Mouse (Mus musculus): Measurements from ENCODE around the gene Pkm. TPM values are rescaled to one million over a fixed set of nuclear protein-coding genes. Genes with fewer than 3 reads are reported as not detected.
A peak's percentile ranks its signal among the peaks of the same experiment; 100 is the strongest.

Pkm gene
- total RNA-seq (2021), result 1,000 to 10,000 TPM; 1,476 to 1,478 TPM
- long read RNA-seq, transcript Pkm-201 (11 exons, 2,432 nt), result minor isoform, 219 of 2,261 reads
- long read RNA-seq, transcript Pkm-202 (11 exons, 2,041 nt), result major isoform, 1,976 of 2,261 reads
- long read RNA-seq, partial matches to known transcripts, result 24 of 2,261 reads
- long read RNA-seq, other reads (novel, unspliced or antisense), result 42 of 2,261 reads

DNA sequence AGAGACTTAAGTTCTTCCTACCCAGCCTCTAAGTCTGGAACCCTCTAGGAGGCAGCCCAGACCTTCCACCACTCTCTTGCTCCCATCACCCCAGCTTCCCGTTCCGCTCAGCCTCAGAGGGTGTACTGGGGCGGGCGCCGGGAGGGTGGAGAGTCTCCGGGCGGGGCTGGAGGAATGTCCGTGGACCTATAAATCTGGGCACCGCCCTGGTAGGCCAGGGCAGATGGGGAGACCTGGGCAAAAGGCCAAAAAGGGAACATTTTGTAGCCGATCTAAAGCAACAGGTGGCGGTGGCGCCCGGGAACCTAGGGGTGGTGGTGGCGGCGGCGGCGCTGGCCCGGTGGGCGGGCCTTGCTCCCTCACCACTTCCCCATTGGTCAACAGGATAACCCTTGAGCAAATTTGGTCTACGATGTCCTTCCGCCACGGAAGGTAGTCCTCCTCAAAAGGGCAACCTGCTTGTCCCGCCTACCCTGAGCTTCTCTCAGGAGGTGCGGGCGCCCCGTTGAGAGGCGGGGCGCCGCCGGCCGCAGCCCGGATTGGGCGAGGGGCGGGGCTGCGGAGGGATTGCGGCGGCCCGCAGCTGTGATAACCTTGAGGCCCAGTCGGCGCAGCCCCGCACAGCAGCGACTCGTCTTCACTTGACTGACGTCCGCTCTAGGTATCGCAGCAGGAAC, at the start of gene Pkm:
Gene Pkm, plus strand, starts transcription at position 411 of the 677 bp plus-strand sequence.
- peak; percentile 97 to 98 for DNase-seq (ENCODE audit: low spot score in 2 of 2)

DNA sequence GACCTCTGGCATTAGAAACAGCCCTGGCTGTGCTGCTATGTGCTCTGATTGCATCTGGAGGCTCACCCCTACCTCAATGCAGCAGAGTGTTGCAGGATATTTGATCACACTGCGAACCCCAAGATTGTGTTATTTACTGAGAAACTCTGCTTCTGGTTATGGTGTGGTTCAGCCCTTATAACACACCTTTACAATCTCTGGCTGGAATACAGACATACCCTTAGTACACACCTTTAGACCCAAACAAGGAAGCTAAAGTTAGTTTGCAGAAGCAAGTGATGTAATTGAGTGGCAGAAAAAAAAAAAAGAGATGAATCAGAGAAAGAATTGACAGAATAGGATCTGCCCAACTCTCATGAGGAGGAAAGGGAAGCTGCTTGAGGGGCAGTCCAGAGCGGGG, 45.2 kb upstream of the Pkm start:
- DNase-seq (ENCODE audit: low spot score in 2 of 2), result no peak

DNA sequence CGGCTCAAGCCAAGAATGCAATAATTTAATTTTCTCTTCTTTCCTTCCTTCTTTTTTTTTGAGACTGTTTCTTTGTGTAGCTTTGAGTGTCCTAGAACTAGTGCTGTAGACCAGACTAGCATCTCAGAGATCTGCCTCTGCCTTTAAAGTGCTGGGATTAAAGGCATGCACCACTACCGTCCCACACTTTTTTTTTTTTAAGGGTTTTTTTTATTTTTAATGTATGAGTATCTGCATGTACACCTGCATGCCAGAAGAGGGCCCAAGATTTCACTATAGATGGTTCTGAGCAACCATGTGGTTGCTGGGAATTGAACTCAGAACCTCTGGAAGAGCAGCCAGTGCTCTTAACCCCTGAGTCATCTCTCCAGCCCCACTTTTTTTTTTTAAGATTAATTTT, 40.4 kb upstream of the Pkm start:
- DNase-seq (ENCODE audit: low spot score in 2 of 2), result no peak

DNA sequence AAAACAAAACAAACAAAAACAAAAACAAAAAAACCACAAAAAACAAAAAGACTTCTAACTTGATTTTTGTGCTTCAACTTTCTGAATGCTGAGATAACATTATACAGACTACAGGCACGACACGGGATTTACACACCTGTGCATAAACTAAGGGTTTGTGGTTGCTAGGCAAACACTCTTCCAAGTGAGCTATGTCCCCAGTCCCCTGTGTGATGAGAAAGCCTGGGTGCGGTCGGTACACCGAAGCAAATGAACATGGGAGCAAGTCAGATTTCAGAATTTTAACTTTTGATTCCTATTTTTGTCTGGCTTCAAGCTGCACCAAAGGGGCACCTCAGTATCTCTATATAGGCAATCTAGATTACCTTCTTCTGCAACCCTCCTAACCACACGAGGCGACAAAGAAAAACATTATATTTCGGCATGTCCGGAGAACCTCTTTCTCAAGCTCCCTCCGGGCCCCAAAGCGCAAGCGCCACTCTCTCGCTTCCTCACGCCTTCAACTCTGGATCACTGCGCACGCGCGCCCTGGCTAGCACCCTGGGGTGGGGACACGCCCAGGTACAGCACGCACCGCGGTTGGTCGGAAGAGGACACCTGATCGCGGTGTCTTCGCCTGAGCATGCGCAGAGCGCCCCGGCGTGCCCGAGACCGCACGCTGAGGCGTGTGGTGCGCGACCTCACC, 39.4 kb upstream of the Pkm start, which contains the start of gene Parp6:
Gene Parp6, plus strand, starts transcription at position 663 of the 685 bp plus-strand sequence.
- peak; percentile 99 to 100 for DNase-seq (ENCODE audit: low spot score in 2 of 2)

DNA sequence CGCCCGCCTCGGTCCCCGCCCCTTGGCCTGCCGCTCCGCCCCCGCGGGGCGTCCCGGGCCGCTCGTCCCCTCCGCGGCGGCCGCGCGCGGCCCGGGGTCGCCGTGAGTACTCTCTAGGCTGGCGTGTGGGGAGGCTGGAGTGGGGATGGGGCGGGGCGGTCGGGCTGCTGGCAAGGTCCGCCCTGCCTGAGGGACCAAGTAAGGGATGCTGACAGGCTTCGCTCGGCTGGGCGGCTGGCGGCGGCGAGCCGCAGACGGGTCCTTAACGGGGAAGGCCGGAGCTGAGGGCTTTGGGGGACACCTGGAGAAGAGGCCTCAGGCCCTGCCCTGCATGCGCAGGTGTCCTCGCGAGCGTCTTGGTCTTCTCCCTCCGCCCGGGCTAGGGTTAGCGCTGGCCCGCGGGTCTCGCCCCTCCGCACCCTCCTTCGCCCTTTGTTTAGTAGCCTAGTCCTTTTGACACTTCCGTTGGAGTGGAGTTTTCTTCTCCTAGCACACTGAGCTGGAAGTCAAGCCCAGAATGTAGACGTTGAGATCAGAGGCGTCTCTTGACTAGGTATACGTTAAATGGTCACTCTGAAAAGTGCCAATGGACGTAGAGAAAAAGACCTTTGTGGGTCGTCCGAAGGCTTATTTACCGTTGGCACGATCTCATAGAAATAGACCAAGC, 38.7 kb upstream of the Pkm start:
- peak in 1 of 2 experiments; percentile 16 for DNase-seq (ENCODE audit: low spot score in 2 of 2)

DNA sequence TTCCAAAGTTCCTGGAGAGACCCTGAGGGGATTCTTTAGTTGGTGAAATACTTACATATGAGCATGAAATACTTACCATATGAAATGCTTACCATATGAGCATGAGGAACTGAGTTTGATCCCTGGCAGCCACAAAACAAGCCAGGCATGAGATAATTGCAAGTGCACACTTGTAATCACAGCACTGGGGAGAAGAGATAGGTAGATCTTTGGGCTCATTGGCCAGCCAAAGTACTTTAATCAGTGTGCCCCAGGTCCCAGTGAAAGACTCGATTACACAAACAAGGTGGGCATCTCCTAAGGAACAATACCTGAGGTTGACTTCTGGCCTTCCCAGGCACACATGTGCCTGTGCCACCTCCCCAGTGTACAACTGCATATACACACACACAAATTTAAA, 17.8 kb upstream of the Pkm start:
- DNase-seq (ENCODE audit: low spot score in 2 of 2), result no peak

DNA sequence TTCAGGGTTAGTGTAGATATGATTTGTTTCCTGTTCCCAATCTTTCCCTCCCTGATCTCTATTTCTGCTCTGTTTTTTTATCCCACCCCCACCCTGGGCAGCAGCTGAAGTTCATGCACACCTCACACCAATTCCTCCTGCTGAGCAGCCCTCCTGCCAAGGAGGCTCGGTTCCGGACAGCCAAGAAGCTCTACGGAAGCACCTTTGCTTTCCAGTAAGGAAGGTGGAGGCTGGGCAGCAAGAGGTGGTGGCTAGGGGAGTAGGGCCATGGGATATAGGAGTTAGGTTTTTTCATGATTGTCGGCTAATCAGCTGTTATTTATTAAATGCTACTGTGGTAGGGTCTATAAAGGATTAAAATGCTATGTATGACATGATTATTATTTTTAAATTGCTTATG, 16.2 kb upstream of the Pkm start:
- no peak for DNase-seq (ENCODE audit: low spot score in 2 of 2)

DNA sequence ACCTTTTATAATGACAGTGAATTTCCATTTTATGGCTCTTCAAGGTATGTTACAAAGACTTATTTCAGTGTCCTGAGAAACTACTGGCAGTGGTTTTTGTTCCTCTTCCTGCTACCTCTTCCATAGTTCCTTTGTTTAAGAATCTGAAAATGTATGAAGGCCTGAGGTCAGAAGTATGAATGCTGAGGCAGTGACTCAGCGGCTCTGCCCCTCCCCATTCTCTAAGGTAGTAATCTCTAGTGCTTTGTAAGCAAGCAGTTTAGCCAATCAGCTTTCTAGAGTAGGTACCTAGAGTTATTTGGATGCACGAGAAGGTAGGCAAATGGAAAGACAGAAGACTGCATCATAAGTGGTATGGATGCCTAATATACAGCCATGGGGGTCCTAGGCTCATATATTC, 14.8 kb upstream of the Pkm start:
- DNase-seq (ENCODE audit: low spot score in 2 of 2), result no peak

DNA sequence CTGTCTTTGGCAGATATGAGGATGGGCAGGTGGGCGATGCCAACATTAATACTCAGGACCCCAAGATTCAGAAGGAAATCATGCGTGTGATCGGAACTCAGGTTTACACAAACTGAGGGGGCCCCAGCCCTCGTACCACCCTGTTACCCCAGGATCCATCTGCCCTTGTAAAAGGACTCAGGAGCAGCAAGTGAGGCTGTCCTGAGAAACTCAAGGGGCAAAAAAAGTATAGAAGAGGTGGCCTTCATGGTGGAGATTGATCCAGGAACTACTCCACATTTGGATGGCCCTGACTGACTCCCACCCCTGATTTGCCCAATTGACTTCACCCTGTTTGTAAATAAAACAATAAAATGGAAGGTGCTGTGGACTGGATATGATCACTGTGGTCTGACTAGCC, 6.3 kb upstream of the Pkm start:
- DNase-seq (ENCODE audit: low spot score in 2 of 2), result no peak

DNA sequence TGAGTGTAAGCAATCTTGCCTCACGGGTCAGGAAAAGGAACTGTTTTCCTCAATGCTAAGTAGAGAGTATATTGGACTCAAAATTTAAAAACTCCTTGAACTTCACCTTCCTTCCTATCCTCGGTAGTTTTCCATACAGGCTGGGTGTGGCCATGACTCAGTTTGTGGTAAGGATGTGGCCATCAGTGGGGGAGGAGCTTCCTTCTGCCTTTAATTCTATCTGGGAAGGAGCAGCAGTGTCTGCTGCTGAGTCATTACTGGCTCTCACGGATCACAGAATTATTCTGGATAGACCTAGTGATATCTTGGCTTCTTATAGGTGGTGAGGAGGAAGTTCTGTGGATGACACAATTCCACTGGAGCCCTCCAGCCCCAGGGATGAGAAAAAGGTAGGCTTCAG, 2.8 kb upstream of the Pkm start:
- no peak for DNase-seq (ENCODE audit: low spot score in 2 of 2)

DNA sequence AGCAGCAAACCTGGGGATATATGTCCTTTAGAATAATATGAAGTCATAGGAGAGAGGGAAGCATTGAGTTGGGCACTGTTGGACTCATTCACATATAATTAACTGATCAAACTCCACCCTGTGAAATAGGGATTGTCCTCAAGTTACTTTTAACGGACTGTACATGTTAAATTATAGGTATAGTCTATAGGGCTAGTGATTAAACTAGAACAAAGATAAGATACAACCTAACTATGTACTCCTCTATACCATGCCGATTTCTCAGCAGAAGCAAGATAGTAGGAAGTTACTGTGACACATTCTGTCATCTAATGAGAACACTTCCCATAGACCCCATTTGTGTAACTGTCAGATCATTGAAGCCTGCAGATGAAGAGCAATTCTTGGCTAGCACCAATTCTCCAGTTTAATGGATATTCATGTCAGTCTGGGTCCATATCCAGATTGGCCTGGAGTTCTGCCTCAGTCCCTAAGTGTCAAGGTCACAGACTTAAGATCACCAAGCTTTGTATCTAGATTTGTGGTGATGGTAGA, 1.7 kb upstream of the Pkm start:
- no peak for DNase-seq (ENCODE audit: low spot score in 2 of 2)

DNA sequence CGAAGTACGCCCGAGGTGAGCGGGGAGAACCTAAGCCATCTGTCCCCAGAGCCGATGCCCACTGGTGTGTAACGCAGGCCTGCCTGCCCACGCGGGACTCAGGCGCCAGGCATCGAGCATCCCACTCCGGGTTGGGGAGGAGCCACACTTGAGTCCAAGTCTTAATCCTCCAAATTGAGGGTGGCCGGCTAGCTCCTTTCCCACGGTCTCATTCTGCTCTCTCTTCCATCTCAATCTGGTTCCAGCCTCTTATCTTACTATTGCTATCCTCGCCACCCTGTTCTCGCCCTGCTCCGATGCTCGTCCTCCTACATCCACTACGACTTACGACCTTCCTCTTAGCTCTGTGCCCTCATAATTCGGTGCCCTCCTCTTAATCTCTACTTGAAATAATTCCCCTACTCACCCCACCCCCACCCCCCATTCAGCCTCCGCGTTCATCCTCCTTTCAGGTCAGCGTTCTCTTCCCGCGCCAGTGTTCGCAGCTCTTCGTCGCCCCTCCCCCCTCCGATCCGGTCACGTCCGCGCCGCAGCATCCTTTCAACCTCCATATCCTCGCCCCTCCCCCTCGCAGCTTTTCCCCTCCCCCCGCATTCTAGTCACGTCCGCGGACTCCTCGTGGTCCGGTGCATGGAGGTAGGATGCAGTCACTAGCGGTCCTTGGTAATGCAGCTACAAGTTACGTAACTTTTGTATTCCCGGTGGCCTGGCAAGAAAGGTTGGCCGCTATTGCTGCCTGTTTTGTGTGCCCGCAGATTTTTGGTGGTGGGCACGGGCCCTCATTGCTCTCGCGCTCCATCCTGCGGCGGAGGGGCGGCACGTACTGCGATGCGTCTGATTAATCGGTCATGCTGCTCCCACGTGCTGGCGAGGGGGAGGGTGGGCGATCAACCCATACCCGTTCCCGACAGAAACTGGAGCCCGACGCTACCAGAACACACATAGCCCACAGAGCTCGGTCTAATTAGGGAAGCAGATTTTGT, 758 bp downstream of the Pkm start:
- DNase-seq (ENCODE audit: low spot score in 2 of 2), result peak; percentile 86 to 89

DNA sequence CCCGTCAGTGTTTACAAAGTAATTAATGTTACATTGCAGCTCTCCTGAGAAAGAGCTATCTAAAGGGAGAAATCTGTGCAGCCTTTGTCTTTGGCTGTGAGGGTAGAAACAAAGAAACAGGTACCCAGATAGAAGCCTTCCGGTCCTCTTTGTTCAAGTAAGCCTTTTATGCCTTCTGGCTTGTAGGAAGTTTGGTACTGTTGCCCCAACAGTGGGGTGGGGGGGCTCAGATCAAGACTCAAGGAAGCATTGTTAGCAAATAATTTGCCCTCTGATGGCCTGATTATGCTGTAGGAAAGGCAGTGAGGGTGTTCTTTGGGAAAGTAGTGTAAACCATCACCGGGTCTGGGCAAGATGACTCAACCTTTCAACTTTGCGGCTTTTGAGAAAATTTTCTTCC, 2.0 kb downstream of the Pkm start:
- DNase-seq (ENCODE audit: low spot score in 2 of 2), result no peak

DNA sequence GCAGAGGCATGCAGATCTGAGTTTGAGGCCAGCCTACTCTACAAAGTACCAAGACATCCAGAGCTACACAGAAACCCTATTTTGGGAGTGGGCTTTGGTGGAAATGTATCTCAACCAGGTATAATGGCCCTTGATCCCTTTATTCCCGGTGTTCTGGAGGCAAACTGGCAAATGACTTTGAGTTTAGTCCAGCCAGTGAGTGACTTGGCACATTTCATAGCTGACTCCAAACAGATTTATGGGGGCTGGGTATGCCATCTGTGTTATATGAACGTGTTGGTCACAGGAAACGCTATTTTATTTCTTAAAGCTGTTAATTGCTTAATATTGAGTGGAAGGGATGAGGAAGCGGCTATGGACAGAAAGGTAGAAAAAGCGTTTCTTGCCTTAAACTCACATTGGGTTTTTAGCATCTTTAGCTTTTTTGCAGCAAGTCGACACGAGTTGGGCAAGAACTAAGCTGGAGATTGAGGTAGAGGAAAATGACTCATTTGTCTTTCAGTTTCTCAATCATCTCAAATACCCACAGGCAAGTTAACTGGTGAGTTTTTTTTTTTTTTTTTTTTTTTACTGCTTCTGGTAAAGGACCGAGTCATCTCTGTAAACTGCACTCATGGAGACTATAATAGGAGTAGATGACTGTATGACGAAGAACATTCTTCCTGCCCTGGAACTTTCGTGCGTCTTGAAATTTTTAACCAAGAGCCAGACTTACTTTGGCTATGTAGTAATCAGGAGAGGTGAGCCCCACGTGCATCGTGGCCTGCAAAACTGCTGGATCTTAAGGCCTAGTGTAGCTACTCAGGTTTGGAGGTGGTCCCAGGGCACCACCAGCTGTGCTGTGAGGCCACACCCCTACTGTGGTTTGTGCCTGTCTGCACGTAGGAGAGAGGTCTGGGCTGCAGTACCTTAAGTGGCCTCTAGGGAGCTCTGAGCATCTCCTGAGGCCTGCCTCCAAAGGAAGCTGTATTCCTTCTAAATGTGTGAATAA, 3.2 kb downstream of the Pkm start:
- peak in 1 of 2 experiments; percentile 89 for DNase-seq (ENCODE audit: low spot score in 2 of 2)

DNA sequence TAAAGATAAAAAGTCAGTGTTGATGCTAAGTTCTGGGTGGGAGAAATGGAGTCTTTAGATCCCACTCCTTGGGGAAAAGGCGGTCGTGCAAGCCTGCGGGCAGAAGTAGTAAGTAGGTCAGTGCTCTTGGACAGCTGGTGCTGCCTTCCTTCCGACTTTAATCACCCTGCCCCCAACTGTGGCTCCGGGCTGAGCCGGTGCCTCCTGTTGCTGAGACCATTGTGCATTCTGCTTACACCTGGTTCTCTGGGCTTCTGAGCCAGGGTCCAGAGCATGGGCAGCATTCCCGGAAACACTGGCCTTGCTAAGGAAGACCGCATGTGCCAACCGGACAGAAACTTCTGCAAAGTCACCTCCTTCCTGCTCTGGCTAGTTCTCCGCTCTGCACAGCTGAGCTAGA, 4.3 kb downstream of the Pkm start:
- no peak for DNase-seq (ENCODE audit: low spot score in 2 of 2)

DNA sequence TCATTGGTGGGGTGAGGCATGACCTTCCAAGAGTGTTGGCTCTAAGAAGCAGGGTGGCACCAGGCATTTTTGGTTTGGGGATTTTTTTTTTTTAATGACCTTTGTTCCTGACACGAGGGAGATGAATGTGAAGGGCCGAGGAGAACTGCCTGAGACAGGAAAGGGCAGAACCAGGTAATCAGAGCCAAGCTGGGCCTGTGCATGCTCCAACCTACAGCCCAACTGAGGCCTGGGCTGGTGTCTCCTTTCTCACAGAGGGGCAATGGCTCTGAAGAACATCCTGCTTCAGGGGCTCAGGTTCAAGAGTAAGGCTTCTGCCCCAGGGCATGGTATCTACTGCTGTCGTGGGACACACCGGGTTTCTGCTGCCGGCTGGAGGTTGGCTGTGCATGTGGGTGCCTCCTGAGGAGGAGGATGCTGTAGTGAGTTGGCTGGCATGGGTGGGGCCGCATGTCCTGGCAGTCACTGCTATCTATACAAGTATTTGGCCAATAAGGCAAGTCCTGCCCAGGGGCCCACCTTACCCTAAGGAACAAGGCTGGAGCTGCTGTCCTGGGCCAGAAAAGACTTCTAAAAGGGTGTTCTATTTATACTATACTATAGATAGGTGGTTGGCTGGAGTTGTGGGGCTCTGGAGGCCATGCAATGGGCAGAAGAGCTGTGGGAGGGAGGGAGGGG, 5.3 kb downstream of the Pkm start:
- no peak for DNase-seq (ENCODE audit: low spot score in 2 of 2)

DNA sequence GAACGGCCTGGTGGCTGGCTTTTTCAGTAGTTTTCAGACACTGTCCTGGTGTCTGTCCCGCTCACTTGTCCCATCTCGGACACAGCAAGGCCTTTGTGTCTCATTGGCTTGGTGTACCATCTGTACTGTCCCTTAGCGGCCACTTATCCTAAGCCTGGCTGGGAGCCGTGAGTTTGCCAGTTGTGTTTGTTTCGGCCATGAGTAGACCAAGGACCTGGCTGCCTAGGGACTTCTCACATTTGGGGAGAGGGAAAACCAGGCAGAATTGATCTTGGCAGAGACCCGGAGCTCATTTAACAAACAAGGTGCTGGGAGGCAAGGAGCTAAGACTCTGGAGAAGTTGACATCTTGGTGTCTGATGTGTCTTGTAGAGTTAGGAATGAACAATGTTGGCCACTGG, 7.1 kb downstream of the Pkm start:
- no peak for DNase-seq (ENCODE audit: low spot score in 2 of 2)

DNA sequence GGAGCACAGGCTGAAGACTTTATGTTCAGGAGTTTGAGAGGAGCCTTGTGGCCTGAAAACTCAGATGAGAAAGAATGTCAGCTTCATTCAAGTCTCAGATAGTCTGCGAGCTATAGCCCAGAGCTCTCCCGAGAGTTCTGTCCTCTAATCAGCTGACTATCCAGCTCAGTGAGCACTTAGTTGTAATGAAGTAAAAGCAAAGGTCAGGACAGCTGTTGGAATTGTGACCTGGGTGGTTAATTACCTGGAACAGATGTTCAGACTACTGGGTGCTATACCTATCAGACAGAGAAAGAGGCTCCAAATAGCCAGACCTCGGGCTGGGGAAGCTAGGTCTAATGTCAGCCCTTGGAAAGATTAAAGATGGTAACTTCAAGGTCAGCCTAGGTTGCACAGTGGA, 7.8 kb downstream of the Pkm start:
- DNase-seq (ENCODE audit: low spot score in 2 of 2), result no peak
